Mouse (Mus musculus) natural killer cell, adult 2 months (primary cell): ENCODE measurements around the gene Ankrd66.
"Not testable (repeated sequence)": the region's sequence is repeated elsewhere in the genome, so short reads cannot be mapped to it uniquely, and the experiment has no call there.

ENCODE experiments used
- DNase-seq, 2 experiments: peaks; one replicate each; pipeline ENCODE4 v3.0.0; 2022; ENCODE audit warnings: low spot score in 2 of 2

The Ankrd66 gene

DNA sequence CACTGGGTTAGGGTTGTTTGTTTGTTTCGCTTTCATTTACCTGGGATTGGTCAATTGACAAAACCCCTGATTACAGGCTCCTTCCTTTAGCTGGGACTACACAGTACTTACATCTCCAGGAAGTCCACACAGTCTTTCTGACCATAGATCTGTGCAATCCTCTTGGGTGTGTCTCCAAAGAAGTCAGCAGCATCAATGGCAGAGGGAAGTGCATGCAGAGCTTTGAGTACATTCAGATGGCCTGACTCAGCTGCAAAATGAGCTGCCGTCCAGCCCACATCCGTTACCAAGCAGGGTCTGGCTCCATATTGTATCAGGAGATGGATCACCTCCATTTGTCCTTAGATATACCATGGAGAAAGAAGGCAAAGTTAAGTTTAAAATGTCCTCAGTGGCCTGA, 4.7 kb downstream of the Ankrd66 start:
- no peak for DNase-seq

DNA sequence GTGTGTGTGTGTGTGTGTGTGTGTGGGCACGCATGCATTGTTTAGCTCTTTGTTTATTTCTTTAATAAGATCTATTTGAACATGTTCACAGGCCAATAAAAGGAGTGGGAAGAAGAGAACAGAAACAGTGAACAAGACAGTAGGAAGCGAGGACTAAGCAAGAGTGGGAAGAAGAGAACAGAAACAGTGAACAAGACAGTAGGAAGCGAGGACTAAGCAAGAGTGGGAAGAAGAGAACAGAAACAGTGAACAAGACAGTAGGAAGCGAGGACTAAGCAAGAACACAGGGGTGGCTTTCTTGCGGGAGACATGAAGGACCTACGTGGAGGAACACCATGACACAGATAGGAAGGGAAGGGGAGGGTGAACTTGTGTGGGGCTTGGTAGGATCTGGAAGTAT, 6.6 kb downstream of the Ankrd66 start:
- DNase-seq, result not testable (repeated sequence)

DNA sequence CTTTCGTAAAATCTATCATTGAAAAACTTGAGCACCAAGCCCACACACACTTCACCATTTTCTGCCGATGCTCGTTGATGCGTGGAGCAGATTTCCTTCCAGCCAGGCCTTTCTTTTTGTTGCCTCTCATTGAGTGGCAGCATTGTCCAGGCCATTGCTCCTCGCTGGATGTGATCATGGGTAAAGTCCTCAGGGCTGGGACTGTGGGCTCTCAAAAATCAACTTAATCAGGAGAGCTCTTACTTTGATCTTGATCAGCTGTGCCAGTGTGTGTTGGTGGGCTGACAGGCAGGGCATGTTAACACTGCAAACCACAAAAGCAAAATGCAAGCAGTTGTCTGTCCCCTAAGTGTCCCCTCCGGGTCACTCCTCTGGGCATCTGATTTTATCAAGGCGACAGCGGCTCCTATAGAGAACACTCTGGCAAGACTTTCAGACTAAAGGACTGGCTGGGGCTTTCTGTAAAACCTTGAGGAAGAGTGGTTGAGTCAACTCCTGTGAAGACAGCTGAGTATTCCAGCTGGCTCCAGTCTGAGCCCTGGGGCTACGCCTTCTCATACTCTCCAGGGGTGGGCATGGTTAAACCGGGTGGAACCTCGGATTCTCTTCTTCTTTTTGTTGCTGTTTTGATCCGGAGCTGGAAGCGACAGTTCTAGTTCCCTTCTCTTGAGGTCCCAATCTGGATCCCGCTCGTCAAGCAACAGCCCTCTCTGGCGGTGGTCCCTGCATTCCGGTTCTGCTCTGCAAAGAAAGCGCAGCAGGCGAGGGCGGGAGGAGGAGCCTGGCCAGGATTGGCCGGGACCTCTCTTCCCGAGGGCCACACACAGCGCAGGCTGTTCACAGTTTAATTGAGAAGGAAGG, 8.8 kb downstream of the Ankrd66 start:
- DNase-seq, result no peak

DNA sequence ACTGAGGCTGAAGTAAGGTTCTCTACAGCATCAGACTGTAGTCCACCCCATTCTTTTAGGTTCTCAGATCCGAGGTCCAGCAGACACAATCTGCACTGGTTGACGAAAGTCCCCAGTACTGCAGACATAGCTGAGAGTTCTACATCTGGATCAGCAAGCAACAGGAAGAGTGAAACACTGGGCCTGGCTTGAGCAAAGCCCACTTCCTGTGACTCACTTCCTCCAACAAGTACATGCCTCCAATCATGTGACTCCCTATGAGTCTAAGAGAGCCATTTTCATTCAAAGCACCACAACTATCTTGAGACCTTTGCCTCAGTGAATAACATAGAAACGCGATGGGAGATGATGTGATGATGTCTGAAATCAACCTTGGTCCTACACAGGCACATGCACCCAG, 12.2 kb downstream of the Ankrd66 start:
- DNase-seq, result no peak

DNA sequence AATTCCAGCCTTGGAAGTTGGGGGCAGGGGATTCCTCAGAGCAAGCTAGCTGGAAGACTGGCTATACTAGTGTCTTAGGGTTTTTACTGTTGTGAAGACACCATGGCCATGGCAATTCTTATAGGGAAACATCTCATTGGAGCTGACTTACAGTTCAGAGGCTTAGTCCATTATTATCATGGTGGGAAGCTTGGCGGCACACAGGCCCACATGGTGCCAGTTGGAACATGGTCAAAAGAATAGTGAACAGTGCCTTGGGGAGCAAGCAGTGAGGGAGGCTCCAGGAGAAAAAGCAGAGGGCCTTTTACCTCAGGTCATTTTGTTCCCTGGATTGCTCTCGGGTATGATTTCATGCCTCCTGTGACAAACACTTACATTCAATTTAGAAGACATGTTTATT, 12.9 kb downstream of the Ankrd66 start:
- DNase-seq, result no peak

DNA sequence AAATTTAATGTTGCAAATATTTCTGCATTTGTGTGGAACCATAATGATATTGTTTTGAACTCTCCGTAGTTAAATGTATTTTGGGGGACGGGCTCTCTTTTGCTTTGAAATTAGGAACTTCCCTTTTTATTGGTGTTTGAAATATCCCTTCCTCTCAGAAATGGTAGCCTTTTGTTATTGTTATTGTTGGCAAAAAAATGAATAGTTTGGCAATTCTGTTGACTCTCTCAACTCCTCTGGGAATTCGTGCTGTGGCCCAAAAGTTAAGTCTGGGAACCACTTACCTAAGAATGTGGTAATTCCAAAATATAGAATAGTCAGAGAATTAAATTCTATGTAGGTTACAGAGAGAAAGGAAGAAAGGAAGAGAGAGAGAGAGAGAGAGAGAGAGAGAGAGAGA, 23.3 kb downstream of the Ankrd66 start:
- no peak for DNase-seq

DNA sequence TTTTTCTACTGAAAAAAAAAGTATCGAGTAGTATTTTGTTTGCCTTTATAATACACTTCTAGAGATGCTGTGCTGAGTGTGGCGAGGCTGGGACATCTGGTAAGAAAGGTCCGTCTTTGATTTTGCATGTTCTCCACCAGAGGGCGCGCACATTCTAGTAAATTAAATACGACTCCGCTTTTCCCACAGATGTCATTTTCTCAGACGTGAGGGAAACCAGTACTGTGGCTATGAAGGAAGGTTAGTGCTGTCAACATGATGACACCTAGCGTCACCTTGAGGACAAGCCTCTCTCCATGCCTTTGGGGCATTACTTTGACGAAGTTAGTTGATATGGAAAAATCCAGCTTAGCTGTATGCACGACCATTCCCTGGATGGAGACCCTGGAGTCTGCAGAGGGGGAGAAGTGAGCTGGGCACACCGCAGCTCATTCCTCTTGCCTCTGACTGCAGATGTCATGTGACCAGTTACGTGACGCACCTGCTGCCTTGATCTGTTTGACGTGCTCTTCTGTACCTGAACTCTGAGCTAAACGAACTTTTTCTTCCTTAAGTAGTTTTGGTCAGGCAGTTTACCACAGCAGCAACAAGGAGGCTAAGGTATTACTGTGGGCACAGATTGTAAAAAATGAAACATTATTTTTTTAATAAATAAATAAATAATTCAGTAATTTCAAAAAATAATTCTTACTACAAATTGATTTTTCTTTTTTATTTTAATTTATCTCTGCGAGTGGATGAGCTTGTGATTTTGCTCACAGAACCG, 24.6 kb downstream of the Ankrd66 start:
- peak in 1 of 2 experiments; percentile 29 for DNase-seq

DNA sequence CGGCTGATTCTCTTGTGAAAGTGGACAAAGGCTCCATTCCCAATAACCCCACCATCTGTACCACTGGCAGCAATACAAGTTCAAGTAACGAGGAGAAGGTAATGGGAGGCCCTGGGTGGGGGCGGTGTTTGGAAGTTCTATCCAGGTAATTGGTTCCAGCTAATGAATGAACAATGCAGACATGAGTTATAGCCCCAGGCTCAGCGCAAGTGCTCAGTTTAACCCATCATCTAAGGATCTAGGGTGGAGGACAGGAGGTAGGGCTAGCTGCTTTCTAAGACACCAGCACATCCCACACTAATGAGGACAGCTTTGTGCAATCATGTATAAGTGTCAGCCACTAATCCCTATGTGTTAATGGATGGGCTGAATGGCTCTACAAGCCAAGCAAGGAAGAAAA, 32.7 kb downstream of the Ankrd66 start:
- no peak for DNase-seq

DNA sequence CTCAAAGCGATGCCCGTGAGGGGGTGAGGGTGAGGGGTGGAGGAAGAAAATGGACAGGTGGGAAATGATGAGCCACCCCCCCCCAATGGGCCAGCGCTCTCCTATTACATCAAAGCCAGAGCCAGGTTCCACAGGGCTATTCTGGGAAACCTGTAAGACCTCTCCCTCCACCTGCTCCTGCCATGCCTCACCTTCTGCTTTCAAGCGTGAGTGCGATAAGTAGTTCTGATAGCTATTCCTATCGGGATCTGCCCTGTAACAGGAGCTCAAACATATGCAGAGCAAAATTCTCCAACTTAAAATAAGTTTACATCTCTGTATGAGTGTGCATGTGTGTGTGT, 38.9 kb downstream of the Ankrd66 start:
- DNase-seq, result no peak

DNA sequence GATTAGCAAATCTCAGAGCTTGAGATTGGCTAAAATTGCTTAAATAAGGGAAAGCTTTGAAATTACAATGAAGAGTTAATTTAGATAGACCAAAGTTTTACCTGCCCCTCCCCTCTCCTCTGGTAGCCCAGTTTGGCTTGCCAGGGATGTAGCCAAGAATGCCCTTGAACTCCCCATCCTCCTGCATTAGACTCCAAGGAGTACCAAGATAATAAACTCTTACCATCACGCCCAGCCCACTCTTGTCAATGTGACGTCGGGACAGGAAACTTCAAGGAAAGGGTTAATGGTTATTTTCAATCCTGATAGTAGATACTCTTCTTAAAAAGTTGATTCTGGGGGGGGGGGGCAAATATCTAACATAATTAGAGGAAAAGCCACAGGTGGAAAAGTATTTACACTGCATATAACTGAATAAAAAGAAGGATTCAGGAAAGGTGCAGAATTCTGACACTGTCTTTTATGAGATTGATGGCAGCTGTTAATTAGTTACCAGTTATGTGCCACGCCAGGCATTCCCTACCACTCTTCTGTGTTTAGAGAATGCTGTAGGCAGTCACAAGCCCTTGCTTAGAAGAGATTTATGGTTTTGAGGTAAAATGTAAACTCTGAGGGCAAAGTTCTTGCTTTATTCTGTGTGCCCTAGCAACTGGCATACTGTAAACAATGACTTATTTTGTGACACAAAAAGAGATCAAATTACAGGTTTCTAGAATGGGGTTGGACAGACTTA, 39.4 kb downstream of the Ankrd66 start:
- no peak for DNase-seq

DNA sequence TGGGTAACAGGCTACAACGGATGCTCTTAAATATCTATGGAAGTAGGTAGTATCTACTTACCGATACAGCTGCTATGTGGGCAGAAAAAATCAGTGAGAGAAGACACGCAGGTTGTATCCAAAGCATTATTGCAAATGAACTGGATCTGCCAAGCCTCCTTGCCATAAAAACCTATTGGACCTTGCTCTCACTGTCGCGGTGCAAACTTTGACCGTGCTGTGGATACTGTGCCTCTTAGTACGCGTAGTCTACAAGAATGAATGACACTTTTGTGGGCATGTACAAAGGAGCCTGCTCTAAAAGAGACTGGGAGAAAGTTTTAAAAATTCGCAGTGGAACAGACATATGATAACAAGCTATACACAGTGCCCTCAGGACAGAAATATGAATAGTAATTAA, 40.8 kb downstream of the Ankrd66 start, which contains the start of gene Mep1a:
Gene Mep1a (minus strand): TSS at position 221 of the 400 bp plus-strand sequence.
- DNase-seq, result no peak

DNA sequence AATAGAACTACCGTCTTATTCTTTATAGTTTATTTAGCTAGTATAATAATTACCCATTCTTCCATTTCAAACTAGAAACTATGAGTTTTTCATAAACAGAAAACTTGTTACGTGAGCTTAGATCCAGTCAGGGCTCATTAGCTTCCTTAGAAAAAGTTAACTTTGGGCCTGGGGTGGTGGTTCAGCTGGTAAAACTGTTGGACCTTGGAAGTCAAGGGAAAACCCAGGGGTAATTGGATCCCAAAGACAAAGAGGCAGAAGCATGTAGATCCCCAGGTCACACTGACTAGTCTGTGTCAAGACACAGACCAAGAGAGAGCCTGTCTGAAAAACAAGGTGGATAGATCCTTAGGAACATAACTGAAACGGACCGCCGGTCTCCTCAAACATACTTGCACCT, 41.8 kb downstream of the Ankrd66 start:
- no peak for DNase-seq

DNA sequence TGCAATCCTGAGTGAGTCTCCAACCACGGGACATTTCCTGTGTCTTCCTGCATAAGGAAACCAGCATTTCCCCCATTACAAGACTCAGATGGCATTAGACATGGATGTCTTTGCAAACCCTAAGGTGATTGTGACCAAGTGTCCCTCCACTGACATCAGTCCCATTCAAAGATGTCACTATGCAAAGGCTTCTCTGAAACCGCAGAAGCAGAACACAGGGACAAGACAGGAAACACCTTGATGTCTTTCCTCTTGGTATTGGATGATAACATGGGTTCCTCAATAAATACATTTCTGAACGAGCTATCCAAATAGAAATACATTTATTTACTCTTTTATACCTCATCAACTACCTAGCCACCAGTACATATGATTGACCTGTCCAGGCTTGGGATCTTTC, 42.2 kb downstream of the Ankrd66 start:
- no peak for DNase-seq

DNA sequence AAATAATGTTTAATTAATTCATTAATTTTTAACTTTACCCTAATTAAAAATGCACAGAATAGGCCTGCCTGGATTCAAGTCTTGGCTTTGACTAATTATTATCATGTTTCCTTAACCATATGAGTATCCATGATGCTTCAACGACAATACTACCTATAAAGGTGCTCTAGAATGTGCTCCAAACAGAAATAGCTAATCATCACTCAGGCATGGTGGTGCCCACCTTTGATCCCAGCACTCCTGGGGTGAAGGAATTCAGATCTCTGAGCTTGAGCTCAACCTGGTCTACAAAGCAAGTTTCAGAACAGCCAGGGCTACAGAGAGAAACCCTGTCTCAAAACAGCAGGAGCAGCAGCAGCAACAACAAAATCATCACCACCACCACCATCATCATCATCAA, 42.9 kb downstream of the Ankrd66 start:
- no peak for DNase-seq

DNA sequence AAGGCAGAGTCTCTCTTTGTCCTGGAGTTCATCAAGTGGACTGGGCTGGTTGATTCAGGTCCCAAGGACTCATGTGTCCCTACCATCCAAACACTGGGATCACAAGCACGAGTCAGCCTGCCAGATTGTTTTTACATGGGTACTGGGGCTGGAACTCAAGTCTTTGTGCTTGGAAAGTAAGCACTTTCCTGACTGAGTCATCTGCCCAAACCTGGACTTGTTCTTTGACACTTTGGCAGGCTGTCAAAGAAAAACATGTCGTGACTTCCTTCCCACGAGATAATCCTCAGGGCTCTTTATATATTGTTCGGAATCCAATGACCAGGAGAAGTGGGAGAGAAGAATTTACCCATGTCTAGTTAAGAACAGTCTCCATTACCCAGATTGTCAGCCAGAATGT, 45.9 kb downstream of the Ankrd66 start:
- DNase-seq, result no peak

DNA sequence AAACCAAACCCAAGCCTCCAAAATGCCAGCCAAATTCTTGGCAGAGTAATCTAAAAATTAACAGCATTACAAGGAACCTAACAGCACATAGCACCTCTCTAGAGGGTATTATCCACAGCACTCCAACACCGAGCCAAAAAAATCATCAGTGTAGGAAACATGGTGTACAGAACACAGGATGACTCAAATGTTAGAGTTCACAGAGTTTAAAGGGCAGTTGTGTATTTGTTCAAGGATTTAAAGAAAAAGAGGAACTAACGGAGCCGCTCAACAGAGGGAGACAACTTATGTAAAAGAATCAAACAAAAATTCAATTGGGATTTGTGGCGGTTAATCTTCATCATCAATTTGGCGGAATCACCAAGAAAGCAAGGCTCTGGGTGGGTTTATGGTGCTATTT, 47.9 kb downstream of the Ankrd66 start:
- DNase-seq, result no peak

DNA sequence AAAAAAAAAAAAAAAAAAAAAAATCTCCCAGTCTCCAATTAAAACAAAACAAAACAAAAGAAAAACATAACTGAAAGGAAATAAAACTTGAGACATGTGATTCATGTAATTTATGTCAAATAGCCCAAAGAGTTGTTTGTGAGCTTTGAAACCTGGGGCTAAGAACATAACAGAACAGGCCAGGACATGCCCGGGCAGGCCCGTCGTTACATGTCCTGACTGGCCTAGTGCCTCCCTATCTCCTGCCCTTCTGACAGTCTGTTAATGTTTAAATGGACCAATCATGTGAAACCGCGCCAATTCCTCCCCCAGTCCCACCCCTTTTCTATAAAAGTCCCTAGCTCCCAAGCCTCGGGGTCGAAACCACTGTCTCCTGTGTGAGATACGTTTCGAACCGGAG, 53.1 kb downstream of the Ankrd66 start:
- not testable (repeated sequence) for DNase-seq

DNA sequence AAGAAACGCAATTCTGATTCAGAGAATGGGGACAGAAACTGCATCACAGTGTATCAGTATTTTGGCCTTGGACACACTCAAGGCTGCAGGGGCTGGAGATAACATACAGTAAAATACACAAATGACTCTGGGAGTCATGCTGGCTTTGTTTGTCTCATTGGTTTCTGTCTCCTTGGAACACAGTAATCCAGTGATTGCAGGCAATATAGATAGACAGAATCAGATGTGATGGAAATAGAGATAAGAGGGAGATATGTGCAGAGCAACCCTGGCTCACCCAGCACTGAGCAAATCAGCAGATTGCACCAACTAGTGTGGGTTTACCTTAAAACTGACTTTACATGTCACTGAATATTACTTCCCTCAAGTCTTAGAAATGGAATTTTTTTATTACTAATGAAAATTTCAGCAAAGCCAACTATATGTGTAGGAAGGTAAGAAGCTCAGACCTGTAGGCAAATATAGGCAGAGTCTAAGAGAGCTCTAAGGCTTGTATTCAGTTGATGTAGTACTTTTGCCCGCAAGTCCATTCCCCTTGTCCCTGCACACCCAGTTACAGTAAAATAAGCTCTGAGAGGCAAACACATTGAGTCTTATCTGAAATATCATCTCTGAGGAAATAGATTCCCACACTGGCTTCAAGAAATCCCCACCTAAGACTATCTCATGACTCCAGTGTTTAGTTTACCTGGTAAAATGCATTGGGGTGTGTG, 54.8 kb downstream of the Ankrd66 start:
- DNase-seq, result no peak

DNA sequence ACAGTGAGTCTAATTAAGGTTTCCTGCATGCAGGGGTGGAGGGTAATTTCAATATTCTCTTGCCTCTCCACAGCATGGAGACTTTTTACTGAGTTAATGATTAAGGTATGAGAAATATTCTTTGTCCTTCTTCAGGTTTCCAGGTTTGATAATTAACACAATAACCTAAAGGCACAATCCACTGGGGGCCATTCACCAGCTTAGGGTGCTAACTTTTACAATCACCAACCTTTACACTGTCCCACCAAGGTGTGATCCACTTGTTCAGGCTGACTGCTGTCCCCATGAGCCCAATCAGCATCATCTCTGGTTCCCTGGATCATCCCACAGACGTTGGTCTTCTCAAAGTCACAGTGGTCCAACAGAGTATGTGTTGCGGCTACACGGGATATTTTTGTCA, 57.5 kb downstream of the Ankrd66 start:
- no peak for DNase-seq
